Mouse (Mus musculus) layer of hippocampus, postnatal 25 days (tissue): ENCODE results near the gene Mettl14. TPM values are rescaled to one million over a fixed set of nuclear protein-coding genes. Genes with fewer than 3 reads are reported as not detected.
"Not testable (repeated sequence)": the region's sequence is repeated elsewhere in the genome, so short reads cannot be mapped to it uniquely, and the experiment has no call there.

ENCODE experiments used
- DNase-seq, 2 experiments: peaks; one replicate each; pipeline ENCODE4 v3.0.0; 2022; ENCODE audit warnings: mixed read lengths in 2 of 2, low spot score in 1 of 2; ENCODE audit errors: extremely low spot score in 1 of 2
- total RNA-seq, 2 experiments: library from RNA; stranded (reverse); gene quantifications; 2 replicates each; pipeline ENCODE4 v1.2.3; 2021

Mettl14 gene
- total RNA-seq, 2 experiments from 2014 or later, result 14.0 to 15.4 TPM

- no peak for DNase-seq
Measured at GRCm38 (mm10) chr3:123369161-123369560, 16.7 kb downstream of the Mettl14 start.

DNA sequence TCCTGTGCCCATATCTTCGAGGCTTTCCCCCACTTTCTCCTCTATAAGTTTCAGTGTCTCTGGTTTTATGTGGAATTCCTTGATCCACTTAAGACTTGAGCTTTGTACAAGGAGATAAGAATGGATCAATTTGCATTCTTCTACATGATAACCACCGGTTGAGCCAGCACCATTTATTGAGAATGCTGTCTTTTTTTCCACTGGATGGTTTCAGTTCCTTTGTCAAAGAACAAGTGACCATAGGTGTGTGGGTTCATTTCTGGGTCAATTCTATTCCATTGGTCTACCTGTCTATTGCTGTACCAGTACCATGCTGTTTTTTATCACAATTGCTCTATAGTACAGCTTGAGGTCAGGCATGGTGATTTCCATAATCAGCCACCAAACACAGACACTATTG, 19.1 kb downstream of the Mettl14 start:
- not testable (repeated sequence) for DNase-seq

- no peak for DNase-seq
Measured at GRCm38 (mm10) chr3:123356377-123356991, 29.4 kb downstream of the Mettl14 start.

DNA sequence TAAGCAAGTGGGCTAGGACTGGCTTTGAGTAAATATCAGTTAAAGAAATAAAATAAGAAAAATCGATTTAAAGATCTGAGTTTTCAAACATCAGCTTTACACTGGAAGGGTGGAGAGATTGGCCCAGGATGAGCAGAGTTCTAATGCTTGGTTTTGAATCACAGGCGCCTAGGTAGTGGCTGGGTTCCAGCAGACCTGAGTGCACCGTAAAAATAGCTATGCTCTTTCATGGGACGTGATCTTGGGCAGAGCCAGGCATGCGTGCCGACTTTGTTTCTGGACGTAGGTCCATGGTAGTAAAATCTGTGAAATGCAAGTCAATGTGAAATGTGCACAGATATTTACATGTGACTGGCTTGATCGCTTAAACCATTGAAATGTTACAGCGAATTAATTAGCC, 31.5 kb downstream of the Mettl14 start:
- DNase-seq, result no peak

DNA sequence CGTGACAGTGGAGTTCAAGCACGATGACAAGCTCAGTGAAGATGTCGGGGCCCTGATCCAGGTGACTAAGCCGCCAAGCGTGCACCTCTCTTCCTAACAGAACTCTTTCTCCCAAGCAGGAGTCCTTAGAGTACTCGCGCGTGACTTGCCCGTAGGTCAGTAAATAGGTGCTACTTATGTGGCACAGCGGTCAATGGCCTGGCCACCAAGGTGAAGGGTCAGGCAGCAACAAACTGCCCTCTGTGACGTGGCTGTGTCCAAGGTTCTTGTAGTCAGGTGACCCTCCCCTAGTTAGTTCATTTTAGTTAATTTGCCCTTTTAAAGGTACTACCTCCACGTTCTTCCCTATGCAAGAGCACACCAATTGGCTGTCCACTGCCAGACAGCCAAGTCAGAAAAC, 32.2 kb downstream of the Mettl14 start:
- no peak for DNase-seq

- peak in 1 of 2 experiments; percentile 52 for DNase-seq
Measured at GRCm38 (mm10) chr3:123353183-123353582, 32.7 kb downstream of the Mettl14 start.

GRCm38 (mm10) chr3:123351519-123351918, 34.4 kb downstream of the Mettl14 start:
- DNase-seq, result no peak

GRCm38 (mm10) chr3:123350602-123351001, 35.3 kb downstream of the Mettl14 start:
- DNase-seq, result no peak

GRCm38 (mm10) chr3:123348080-123348802, 37.7 kb downstream of the Mettl14 start:
- DNase-seq, result no peak

GRCm38 (mm10) chr3:123343690-123344089, 42.2 kb downstream of the Mettl14 start:
- no peak for DNase-seq

DNA sequence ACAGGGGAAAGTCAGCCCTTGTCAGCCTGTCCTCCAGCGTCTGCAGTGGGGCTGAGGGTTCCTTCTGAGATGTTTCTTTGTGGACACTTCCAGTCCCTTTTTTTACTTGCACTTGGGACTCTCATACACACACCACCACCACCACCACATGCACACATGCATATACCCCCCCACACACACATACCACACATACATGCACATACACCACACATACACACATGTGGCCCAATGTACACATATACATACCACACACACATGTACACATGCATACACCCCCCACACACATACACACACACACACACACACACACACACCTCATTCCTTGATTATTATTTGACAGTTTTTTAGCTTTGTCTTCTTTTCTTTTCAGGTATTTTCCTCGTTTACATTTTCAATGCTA, 44.9 kb downstream of the Mettl14 start:
- no peak for DNase-seq

GRCm38 (mm10) chr3:123338666-123339195, 47.2 kb downstream of the Mettl14 start:
- DNase-seq, result no peak

DNA sequence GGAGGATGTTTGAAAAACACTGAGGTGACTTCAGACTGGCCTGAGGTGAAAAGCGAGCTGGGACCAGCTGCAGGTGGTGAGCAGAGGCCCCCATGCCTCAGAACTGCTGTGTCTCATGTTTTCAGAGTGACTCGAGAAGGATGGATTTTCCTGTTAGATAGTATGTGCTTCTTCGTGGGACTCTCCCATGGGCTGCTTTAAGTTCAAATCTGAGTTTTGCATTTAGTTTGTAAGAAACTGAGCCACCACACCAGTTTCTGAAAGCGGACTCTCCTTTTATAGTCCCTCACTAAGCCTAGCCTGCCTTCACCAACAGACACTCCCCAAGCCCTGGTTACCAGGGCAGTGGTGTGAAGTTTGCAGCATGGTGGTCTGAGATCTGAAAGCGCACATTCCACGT, 48.1 kb downstream of the Mettl14 start:
- DNase-seq, result no peak

- no peak for DNase-seq
Measured at GRCm38 (mm10) chr3:123336951-123337350, 49.0 kb downstream of the Mettl14 start.

DNA sequence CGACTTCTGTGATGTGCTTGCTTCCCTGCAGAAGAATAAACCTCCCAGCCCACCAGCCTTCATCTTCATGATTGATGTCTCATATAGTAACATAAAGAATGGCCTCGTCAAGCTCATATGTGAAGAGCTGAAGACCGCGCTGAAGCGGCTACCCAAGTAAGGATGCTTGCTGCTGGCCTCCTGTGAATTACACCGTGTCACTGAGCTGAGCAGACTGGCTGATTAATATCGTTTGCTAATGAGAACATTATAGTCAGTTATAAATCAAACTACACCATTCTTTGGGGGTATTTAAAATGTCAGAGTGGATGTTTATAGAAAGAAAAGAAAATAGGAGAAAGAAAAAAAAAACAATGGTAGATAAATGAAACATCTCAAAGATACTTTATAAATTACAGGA, 49.5 kb downstream of the Mettl14 start:
- DNase-seq, result no peak

- no peak for DNase-seq
Measured at GRCm38 (mm10) chr3:123335480-123335879, 50.4 kb downstream of the Mettl14 start.

DNA sequence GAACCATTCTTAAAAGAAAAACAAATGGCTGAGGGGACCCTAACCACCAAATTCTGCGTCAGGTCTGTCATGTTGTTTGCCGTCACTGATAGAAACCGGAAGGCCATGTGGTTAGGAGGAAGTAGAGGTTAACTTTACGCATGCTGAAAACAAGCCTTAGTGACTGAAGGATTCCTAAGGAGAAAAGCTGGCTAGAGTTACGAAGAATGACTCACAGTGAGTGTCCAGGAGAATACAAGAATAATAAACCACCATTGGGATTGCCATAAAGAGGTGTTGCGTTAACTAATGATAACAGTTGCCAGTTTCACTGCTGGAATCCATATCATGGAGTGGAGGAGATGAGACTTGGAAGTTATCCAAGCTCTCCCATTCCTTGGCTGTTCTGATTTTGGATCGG, 51.0 kb downstream of the Mettl14 start:
- DNase-seq, result no peak

DNA sequence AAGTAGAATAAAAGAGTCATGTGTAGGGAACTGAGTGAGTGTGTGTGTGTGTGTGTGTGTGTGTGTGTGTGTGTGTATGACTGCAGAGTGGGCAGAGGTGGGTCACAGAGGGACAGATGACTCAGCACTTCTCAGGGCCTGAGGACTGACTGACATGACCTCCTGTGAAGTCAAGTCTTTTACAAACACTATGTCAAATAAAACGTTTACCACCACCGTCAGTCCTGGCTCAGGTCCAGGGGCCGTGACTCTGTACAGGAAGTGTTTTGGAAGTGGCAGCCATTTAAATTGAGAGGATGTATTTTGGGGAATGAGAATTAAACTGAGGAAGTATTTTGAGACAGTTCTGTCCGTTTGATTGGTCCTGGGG, 52.9 kb downstream of the Mettl14 start:
- DNase-seq, result no peak

DNA sequence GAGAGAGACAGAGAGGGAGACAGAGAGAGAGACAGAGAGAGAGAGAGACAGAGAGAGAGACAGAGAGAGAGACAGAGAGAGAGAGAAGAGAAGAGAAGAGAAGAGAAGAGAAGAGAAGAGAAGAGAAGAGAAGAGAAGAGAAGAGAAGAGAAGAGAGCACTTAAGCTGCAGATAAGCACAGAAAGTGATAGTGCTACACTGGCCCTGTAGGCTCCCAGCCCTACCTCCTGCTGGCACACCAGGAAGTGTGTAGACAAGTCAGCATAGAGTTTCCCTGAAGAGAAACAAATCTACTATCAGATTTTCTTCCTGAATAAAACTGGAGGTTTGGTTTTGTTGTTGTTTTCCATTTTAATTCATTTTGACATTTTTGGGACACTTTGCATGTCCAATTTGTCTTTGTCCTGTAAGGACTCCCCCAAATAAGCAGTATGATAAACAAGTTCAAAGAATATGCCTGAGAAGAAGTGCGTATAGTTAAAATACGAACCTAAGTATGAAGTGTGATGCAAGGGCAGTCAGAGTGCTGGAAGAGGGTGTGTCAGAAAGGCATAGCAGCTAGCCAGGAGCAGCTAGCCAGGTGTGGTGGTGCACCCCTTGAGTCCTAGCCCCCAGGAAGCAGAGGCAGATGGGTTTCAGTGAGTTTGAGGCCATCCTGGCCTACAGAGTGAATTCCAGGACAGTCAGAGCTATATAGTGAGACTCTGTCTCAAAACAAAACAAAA, 53.4 kb downstream of the Mettl14 start:
- no peak for DNase-seq

DNA sequence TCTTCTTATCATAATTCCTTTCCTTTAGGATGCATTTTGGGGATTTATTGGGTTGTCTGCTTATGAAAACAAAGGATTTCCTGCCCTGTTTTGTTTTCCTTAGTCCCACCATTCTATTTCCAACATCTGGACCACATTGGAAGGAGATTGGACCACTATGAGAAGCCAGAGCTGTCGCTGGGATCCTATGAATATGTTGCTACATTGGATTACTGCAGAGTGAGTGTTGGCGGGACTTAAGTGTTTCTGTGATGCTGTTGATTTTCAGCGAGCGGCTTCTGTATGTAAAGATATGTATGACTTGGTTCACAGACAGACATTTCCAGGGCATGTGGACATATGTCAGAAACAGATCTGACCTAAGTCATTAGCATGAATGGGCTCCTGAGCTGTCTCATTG, 55.7 kb downstream of the Mettl14 start:
- no peak for DNase-seq

DNA sequence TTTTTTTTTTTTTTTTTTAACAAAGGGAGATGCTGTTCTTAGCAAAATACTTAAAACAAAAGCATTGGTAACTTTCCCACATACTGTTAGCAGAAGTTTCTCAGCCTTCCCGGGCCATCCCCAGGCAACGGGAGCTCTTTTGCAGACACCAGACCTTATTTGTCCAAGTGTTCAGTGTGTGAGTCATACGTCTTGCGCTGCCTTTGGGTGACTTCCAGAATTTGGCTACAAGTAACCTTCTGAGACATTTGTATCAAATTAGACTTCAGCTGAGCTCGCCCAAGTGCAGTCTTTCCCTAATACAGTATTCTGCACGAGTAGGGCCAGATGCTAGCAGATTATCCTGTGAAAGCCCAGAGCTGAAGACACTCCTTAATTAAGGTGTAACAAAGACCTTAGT, 56.7 kb downstream of the Mettl14 start:
- DNase-seq, result no peak
